ENCODE assay signal across 8 mouse cellular contexts in the genomic region with DNA sequence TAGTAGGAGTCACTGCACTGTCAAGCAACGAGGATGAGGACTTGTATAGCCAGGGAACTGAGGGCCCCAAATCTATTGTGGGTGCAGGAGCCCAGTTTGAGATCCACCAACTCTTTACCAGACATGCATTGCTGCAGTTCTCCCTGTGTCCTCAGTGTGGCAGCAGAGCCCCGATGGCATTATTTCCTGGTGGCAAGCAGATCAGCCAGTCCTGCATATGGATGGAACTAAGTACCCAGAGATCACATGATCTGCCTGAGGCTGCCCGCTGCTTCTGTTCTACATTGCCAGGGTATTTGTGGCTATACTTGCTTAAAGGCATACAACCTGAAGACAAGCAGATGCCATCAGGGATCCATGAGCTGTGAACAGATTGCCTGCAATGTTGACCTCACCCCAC. TPM values are rescaled to one million over a fixed set of nuclear protein-coding genes. Genes with fewer than 3 reads are reported as not detected.
DNase-seq lines count a peak whose midpoint lies in the region; ATAC-seq lines count a peak whose summit lies in the region.

No protein-coding gene starts in this region.

- H3K9ac ChIP-seq in lung, embryonic 16.5 days (ENCODE audit: low read length) = no peak overlapping the region

- peak; percentile 36; the same call in 1 of the 2 replicates for ATAC-seq in lung, embryonic 16.5 days (ENCODE audit: low read depth)

- H3K27ac ChIP-seq in lung, embryonic 16.5 days (ENCODE audit: low read length) = no peak overlapping the region

- 14% methylated on average over 3 of the region's 3 CpGs for WGBS in lung, embryonic 16.5 days

- H3K4me1 ChIP-seq in lung, embryonic 16.5 days (replicated peaks; ENCODE audit: control insufficient read depth, insufficient read depth, low read length) = no peaks in the 10 kb centered on the region

- no peak overlapping the region for H3K4me3 ChIP-seq in lung, embryonic 16.5 days (ENCODE audit: low read length)

- peak; percentile 50 for DNase-seq in CD4-positive helper T cell, adult 2 months (ENCODE audit: low read depth, low spot score)
- DNase-seq in R1 (ENCODE audit: low read depth, low spot score) = peak; percentile 76
- DNase-seq in cerebellum, postnatal 4 days (ENCODE audit: low spot score in 2 of 2) = peak; percentile 59 to 75
- peak; percentile 41 for DNase-seq in gastrocnemius, postnatal 25 days
- DNase-seq in kidney, postnatal 25 days = peak; percentile 74 to 75
- DNase-seq in right cerebral cortex, adult 2 months (ENCODE audit: low spot score in 2 of 2) = peak; percentile 81 to 85
- DNase-seq in yolk sac, embryonic 10.5 days (ENCODE audit: low spot score) = peak; percentile 32

- no peaks in the 10 kb centered on the region for H3K9me3 ChIP-seq in lung, embryonic 16.5 days (ENCODE audit: control insufficient read depth, low read length)

- no peak overlapping the region for H3K4me2 ChIP-seq in lung, embryonic 16.5 days (ENCODE audit: low read depth, low read length)

- H3K27me3 ChIP-seq in lung, embryonic 16.5 days (ENCODE audit: control insufficient read depth, insufficient read depth, low read depth, low read length) = no peaks in the 10 kb centered on the region

- H3K36me3 ChIP-seq in lung, embryonic 16.5 days (ENCODE audit: control insufficient read depth, insufficient read depth, low read length) = peaks cover 30% of the 10 kb centered on the region

RNA-seq across cellular contexts. Expression of a gene that starts 23.2 kb away (rescaled TPM):
- total RNA-seq in gastrocnemius, postnatal 25 days (2021) = 10 to 100 TPM; 89.1 to 99.7 TPM
- polyA plus RNA-seq in lung, embryonic 16.5 days (2015; fragmentation: Nextera tagmentation; extraction: Ambion mirVana) = 28.4 and 33.0 TPM in 2 replicates

Comparison
In these comparisons a context has a peak if more than half of its experiments do, and no peak if none do; other contexts are left out.
1. DNase-seq: peak in every context shown above with its lines; median percentile 83 in right cerebral cortex, adult 2 months; 76 in R1; 74 in kidney, postnatal 25 days; 67 in cerebellum, postnatal 4 days; 50 in CD4-positive helper T cell, adult 2 months; 41 in gastrocnemius, postnatal 25 days; 32 in yolk sac, embryonic 10.5 days.